Mouse (Mus musculus) A20 (cell line): Measurements from ENCODE around the gene Sesn3.
"Not testable (repeated sequence)": the region's sequence is repeated elsewhere in the genome, so short reads cannot be mapped to it uniquely, and the experiment has no call there.

Experiments used
- DNase-seq: peaks from one replicate; pipeline ENCODE4 v3.0.0-alpha.2; 2011; ENCODE audit warnings: low read depth, low spot score

Sesn3 gene

GRCm38 (mm10) chr9:14274986-14275720 lies at the start of gene Sesn3:
Gene Sesn3 (plus strand): TSS chr9:14275067.
- DNase-seq = peak; percentile 94

- DNase-seq = peak; percentile 53
Measured at GRCm38 (mm10) chr9:14227086-14227485, 47.8 kb upstream of the Sesn3 start.

- DNase-seq = no peak
Measured at GRCm38 (mm10) chr9:14233702-14234373, 41.0 kb upstream of the Sesn3 start.

DNA sequence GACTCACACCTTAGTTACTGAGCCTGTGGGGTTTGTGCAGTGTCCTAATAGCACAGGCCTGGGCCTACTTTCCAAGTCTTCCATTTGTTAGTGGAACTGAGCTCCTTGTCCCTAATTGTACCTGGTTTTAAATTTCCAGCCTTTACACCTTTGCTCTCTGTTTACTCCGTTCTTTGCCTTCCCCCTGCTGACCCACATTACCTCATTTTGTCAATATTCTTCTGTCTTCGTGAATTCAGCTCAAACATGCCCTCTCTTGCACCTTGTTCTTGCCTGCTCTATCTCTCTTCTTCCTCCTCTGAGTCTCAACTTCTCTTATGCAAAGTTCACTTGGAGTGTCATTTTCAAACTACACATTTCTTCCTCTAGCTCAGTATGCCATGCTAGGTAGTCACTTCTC lies 39.6 kb upstream of the Sesn3 start:
- DNase-seq = no peak

DNA sequence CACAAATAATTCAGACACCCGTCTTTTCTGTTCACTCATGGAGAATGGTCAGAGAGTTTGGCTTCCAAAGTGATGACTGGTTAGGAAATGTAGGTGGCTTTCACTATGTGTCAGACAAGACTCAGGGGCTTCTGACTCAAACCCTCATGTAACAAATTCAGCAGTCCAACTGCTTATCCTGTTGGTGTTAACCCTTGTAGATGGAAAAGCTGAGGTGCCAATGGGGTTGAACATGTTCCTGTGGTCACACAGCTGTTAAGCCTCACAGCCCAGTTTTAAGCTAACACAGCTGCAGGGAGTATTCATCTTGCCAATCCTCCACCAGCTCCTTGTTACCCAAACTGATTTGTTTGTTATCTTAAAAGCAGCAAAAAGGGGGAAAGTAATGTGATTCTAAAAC lies 33.9 kb upstream of the Sesn3 start:
- not testable (repeated sequence) for DNase-seq

GRCm38 (mm10) chr9:14242308-14242707 lies 32.6 kb upstream of the Sesn3 start:
- DNase-seq = no peak

- DNase-seq = peak; percentile 82
Measured at GRCm38 (mm10) chr9:14244528-14244927, 30.3 kb upstream of the Sesn3 start.

GRCm38 (mm10) chr9:14245013-14245586 lies 29.8 kb upstream of the Sesn3 start:
- DNase-seq = no peak

DNA sequence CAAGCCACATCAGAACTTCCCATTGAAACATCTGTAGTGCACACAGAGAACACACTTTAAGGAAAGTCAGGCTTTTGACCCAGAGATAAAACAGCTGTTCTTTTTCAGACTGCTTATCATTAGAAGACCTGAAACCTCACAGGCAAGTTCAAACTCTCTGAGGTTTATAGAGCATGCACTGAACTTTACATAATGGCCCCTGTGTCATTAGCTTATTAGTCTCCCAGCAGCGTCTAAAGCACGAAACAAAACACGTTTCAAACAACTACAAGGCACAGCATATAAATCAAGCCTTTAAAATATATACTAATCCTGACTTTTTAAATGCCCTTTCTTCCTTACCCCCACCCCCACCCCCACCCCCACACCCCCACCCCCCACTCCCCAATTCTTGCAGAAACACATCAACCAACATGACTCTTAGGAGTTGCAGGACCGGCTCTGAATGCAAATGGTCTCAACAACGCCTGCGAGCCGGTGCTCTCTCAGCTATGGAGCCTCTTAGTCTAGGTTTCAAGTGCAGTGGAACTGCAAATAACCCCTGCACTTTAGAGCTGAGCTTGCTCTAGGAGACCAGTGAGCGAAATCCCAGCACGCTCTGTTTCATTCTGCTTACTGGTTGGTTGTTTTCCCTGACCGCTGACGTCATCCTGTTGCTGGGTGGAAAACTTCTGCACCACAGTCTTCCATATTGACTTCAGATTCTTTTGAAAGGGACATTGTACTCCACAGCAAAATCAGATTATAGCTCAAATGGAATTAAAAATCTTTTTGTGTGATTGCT lies 28.7 kb upstream of the Sesn3 start:
- DNase-seq = no peak

DNA sequence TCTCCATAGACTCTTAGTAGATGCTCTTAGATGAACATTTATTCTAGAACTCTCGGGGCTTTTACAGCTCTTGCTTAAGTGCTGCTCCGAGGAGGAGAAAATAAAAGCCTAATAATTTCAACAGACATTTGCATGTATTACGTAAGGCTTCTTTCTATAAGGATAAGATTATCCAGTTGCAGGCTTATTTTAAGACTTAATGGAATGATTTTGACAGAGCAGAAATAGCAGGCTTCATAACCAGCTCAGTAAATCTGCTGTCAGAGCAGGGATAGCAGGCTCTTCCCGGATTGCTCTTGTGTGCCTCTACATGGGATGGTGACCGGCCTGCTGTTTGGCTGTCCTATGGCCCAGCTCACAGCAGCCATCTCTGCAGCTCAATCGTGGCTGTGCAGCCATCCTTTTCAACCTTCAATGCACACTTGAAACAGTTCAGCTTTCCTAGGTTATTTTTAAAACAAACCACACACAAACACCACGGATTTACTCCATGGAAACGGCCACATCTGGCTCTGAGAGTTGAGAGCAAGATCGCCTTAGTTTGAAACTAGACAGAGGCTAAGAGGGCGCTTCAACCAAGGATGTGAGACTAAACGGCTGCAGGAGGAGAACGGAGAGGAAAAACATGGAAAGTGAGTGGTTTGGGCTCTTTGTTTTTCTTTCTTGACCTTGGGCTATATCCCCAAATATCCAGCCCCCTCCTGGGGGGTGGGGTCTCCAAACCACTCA lies 27.2 kb upstream of the Sesn3 start:
- no peak for DNase-seq

GRCm38 (mm10) chr9:14248209-14248596 lies 26.7 kb upstream of the Sesn3 start:
- DNase-seq = no peak

DNA sequence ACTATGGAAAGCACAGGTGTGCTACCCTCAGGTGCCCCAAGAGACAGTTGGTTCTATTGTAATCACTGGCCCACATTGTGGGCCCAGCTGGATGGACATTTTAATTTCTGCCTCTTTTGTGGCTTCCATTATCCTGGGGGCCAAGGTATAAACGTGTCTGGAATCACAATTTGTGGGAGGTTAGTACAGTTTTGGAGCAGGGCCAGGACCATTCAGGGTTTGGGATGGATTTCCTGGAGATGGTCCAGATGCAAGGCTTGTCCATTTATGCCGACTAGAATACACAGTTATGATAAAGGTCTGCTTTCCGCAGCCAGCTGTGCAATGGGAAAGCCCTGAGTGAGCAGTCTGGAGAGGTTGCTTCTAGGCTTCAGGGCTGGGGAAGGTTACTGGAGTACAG lies 13.7 kb upstream of the Sesn3 start:
- DNase-seq = no peak

DNA sequence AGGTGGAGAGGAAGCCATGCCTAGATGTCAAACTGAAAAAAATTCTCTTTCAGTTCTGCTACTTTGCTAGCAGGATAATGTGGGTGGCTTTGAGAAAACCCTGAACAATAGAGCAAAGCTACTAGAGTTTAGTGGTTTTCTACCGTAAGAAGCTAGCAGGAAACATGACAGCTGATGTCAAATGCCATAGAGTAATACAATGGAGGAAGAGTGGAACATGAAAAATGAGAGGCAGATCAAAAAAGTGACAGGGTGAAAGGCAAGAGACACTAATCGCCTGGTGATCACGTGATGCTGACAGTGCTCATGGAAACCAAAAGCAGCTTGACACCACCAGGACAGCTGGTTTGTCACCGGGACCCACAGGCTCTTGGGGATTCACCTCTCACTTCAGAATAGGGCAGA lies 12.3 kb upstream of the Sesn3 start:
- DNase-seq = peak; percentile 65

DNA sequence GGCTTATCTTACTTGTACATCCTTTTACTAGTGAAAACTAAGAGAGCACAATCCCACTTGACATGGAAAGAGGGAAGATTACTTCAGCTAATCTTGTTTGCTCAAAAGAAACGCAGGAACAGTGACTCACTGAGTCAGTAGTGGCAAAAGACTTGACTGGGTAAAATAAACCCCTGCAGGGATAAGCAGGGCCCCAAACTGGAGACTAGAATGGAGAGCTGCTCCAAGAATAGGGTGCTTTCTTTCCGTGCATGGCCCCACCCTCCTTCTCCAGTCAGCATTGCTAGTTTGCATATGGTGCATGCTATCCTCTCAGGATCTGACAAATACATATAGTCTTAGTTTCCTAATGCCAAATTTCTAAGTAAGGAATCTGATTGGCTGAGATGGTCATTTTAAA lies 8.4 kb upstream of the Sesn3 start:
- no peak for DNase-seq

DNA sequence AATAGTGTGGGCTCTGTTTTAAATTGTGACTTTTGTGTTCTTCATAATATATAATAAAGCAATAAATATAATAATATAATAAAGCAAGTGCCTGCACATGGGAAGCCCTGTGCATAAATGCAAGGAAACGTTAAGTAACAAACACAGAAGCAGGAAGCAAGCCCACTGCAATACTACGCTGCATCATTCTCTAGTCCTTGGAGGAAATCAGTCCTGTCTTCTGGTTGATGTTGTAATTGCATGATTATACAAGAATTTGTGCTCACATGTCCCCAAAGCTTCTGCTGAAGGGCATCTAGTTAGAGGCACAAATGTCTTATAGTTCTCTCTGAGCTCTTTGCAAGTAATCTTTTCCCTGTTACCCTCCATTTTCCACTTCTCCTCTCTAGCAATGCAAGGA lies 6.3 kb upstream of the Sesn3 start:
- no peak for DNase-seq

GRCm38 (mm10) chr9:14272921-14273320 lies 1.9 kb upstream of the Sesn3 start:
- no peak for DNase-seq

GRCm38 (mm10) chr9:14274586-14274985 lies 281 bp upstream of the Sesn3 start:
- no peak for DNase-seq

GRCm38 (mm10) chr9:14275792-14276480 lies 1.1 kb downstream of the Sesn3 start:
- DNase-seq = peak; percentile 99

DNA sequence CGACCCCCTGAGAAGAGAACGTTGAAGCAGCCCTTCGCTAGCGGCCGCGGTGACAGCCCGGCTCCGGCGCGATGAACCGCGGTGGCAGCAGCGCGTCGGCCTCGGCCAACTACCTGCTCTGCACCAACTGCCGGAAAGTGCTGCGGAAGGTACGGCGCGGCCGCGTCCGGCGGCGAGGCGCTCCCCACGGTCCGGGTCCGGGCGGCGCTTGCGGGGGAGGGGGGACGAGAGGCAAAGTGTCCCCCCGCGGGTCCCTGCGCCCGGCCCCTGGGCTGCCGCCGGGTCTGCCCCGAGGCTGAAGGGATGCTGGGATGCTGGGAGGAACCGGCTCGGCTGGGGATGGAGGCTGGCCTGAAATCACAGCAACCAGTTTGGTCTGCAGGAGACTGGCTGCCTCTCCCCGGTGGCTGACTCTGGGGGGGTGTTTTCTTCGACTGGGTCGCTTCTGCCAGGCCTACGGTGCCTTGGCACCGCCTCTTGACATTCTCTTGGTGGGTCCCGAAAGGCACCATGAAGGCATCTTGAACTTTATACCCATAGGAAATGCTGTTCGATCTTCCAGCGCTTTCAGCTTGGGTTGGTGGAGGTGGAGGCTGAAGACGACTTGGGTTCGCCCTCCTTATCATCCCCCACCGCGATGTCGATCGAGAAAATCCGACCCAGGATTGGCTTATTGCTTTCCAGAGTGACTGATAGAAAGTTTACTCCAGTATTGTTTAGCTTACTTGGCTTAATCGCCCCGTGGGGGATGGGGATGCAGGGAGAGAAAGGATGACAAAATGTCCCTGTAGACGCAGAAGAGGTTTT lies 1.8 kb downstream of the Sesn3 start:
- DNase-seq = peak; percentile 88

GRCm38 (mm10) chr9:14277365-14277991 lies 2.6 kb downstream of the Sesn3 start:
- DNase-seq = no peak
